Mouse (Mus musculus) kidney, postnatal 36 days (tissue): ENCODE measurements around the gene Aatf.
A peak's percentile ranks its signal among the peaks of the same experiment; 100 is the strongest.

Experiments used
- DNase-seq, 2 experiments: peaks; one replicate each; pipeline ENCODE4 v3.0.0; 2021 to 2022; ENCODE audit warnings: mixed read lengths in 2 of 2

Aatf gene

DNA sequence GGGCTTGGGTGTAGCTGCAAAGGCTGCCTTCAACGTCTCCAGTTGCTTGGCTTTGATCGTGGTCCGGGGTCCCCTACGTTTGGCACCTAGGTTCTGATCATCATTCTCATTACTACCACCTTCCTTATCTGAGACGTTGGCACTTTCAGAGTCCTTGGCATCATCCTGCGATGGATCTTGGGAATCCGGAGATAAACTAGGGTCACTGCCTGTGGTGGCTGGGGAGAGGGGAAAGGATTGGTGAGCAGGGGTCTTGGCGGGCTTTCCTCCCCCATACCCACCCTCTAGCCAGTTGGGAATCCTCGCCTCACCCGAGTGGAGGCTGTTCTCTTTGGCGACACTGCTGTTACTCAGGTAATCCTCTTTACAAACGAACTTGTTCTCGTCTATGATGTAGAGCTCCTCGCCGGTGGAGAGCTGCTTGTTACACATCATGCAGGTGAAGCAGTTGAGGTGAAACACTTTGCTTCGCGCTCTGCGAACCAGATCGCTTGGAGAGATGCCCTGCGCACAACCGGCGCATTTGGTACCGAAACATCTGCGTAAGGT, 8.5 kb upstream of the Aatf start:
- peak in 1 of 2 experiments; percentile 30 for DNase-seq

DNA sequence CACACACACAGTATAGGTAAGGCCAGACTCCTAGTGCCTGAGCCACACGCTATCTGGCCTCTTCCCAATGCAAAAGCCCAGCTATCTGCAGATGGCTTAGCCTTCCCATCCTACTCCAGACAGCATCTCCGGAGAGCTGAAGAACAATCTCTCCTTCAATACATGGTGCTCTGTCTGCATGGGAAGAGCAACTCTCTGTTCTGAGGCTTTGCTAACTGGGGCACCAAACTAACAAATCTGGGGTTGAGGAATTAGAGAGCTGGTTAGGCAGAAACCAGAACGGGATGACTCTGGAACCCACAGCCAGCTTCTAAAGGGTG, 7.7 kb upstream of the Aatf start:
- no peak for DNase-seq

DNA sequence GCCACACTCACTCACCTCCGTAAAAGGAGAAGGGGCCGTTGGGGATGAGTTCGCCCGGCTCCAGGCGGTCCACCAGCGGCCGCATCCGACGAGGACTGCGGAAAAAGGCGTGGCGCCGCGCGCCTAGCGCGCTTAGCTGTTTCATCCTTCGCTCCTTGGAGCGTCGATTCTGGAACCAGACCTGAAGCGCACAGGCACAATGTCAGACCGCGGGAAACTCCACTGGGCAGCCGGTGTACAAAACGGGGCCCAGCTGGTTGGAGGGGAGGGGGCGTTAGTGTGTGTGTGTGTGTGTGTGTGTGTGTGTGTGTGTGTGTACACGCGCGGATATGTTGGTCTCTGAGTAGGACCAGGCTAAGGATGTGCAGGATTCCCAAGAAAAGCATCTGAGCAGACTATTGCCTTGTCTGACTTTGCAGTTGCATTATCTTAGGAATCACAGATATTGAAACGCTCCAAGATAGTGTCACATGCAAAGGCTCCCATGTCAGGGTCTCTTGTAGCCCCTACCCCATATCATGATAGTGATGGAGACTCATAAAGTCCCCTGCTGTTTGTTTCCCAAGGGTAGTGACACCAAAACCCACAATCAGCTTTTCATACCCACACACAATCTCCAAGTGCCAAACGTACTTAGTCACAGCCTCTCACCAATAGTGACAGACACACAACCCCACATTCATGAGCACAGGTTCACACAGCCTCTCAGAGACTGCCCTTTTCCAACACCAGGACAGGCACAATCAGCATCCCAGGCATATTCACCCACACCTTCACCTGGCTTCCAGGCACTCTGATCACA, 7.1 kb upstream of the Aatf start:
- peak in 1 of 2 experiments; percentile 13 for DNase-seq

DNA sequence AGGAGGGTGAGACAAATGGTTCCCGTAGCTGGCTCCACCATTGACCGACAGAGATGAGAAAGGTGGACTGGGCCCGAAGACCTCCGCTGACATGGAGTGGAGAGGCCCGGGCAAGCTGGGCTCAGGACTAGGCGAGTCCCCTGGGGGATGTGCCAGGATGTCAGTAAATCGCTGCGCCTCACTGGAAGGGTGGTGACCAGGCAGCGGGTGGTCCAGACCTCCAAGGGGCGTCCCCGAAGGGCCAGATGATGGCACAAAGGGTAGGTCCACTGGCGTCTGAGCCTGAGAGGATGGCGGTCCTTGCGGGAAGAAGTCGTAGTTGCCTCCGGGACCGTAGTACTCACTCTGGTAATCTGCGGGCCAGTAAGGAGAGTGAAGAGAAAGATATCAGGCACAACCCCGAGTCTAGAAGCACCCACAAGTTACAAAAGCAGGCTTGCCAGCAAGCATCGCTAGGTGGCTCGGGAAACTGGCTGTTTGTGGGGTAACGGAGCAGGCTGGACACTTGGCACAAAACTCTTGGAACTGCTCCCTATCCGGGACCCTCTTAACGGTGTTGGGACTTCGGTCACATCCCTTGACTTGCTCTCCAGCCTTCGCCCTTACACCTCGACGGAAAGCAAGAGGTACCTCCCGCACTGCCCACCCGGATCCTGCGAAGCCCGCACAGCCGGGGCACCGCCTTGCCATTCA, 6.4 kb upstream of the Aatf start:
- DNase-seq: no peak

DNA sequence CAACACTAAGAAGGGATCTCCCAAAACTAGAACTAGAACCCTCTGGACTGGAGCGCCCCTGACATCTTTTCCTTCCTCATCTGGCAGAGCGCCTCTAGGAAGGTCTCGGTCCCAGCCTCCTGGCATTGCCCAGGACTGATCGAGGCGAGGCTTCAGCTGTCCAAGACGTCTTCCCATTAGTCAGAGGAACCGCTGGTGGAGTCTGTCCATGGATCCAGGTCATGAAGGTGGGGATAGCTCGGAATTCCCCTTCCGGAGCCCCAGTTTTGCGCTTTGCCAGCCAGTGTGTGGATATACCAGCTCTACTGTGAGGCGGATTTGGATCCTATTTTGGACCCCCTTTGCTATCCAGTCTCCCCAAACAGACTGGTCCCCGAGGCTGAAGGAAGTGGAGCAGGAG, 5.7 kb upstream of the Aatf start:
- DNase-seq: no peak

DNA sequence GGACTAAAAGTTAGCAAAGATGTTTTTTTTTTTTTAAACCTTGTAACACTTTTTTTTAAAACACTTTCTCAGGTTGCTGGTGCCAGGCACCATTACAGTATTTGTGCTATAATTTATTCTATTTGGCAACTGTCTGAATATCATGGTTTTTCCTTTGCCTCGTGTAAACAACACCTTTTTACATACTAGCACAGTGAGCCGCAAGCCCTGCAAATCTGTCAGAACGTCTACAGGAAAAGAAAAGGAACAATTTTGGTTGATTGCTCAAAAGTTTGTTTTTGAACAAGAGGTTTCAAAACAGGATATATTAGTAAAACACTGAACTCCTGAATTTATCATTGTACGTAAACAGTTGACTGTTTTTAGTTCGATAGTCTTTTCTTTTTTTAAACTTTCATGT, 4.9 kb upstream of the Aatf start:
- no peak for DNase-seq

DNA sequence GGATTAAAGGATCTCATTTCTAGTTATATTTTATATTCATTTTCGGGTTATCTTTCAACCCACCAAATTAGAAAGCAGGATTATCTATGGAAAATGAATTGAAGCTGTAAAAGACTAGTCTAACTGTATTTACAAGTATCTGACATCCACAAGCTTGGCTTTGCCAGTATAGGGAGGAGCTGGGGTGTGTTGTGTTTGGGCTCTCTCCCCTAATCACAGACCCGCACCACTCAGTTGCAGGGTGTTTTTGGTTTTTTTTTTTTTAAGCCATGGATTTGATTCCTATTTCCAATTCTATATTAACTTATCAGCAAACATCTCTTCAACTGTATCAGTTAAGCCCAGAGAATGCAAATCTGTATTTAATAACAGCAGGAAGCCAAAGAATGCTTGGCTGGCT, 4.1 kb upstream of the Aatf start:
- no peak for DNase-seq

DNA sequence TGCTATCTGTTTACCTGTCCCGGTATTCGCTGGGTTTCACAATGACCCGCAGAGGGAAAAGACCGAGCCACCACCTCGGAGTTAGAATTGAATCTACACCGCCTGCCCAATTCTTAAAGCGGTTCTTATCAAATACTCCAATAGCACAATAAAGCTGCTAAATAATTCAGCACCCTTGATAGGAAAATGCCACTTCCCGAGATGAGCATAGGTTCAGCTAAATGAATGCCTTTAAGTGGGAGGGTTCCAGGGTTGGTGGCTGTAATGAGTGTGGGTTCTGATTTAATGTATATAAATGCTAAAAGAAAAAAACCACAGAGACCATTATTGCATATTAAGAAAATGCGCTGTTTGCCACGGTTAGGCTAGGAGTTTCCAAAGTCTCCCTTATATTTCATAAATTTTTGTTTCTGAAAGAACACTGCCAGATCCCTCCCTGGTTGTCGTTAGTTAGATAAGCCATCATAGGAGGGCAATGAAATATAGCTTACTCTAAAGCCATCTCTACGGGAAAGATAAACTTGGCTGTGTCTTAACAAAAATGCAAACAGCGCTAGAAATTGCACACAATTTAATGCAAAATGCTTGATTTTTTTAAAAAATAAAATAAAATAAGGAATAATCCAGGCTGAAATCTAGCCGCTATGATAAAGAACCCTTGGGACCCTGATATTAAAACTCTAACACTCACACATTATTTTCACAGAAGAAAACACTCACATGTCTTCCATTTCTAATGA, 3.3 kb upstream of the Aatf start:
- no peak for DNase-seq

DNA sequence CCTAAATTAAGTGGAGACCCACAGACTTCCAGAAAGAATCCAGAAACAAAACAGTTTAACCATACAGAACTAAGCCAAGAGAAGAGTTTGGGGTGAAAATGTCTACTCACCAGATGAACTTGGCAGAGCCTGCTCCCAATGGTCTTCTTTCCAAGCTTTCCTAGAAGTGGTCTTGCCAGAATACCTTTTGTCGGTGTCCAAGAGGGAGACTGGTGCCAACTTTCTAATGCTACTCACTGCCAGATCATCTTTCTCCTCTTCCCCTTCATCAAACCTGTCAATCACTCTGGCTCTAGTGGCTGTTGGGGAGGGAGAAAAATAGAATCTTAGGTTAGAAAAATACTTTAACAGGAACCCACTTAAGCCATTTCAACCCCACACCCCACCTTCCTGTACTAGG, 1.3 kb downstream of the Aatf start:
- no peak for DNase-seq

DNA sequence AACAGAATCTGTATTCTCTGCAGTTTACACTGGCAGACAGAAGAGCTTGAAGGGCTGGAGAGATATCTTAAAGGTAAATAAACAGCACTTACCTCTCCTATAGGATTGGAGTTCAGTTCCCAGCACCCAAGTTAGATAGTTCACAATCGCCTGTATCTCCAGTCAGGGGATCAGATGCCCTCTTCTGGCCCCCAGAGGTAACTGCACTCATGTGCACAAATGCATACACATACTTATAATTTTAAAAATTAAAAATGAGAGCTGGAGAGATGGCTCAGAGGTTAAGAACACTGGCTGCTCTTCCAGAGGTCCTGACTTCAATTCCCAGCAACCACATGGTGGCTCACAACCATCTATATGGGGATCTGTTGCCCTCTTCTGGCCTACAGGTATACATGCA, 9.0 kb downstream of the Aatf start:
- no peak for DNase-seq

DNA sequence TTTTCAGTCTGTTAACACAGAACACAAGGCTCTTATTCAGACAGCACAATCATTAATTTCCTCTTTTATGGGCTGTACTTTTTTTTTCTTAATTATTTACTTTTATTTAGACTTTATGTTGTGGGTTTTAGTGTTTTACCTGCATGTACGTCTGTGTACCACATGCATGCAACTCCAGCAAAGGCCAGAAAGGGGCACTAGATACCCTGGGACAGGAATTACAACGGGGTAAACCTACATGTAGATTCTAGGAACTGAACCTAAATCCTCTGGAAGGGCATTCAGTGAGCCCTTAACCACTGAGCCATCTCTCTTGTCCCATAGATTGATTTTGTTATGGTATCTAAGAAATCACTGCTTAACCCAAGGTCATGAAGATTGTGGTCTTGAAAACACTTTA, 15.4 kb downstream of the Aatf start:
- peak in 1 of 2 experiments; percentile 58 for DNase-seq

DNA sequence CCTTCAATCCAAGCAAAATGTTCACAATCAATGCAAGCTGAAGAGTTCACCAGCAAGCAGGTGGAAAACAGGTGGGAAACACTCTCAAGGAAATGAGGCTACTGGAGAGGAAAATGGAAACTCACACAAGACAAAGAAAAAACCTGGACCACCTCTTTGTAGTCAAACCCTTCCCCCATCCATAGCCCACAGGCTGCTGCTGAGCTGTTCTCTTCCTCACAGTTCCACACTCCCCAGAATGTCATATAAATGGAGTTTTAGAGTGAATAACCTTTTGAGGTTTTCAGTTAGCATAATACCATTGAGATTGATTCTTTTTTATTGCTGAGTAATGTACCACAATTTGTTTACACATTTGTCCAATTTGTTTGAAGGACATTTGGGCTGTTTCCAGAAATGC, 16.4 kb downstream of the Aatf start:
- DNase-seq: no peak

DNA sequence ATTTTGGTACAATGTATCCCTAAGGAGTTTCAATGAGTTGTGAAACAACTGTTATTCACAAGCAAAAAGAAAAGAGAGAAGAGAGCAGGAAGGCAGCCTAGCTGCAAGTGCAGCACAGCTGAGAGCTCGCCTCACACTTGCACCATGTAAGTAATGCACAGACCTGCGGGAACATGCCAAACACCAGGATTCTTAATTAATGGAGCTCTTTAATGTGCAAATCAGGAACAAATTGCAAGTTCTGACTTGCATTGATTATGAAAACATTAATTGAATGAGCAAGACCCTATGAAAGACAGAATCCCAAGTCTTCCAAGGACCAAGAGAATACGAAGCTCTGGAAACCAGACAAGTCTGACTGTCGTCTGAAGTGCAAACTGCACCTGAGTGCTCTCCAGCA, 17.5 kb downstream of the Aatf start:
- no peak for DNase-seq

DNA sequence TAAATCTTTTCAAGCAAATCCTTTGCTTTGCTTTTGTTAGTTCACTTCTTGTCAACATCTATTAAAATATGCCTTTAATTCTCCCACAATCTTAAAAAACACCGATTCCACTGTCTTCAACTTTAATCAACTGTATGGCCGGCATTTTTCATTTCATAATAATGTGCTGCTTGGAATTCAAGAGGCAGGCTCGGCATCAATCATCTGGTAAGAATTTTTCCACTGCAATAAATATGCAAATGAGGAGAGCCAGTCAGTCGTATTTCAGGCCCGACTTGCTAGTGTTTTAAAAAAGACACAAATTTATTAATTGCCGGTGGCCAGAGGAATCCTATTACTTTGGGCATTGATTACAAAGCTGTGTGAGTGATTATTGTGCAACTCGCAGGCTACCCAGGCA, 31.7 kb downstream of the Aatf start:
- DNase-seq: no peak

DNA sequence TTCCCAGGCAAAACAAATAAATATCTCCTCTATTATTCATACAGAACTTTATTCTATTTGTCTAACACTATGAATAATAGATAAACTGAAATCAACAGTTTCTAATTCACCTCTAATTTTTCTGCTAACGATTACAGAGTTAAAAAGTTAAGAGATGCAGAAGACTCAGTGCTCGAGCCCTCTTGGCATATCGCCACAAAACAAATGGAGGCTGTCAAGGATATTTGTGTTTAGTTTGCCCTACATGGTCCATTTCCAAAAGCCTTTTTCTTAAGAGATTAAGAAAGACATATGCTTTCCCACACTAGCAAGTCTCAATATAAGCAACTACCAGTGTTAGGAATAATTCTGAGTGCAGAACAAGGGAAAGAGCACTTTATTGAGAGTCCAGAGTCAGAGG, 32.9 kb downstream of the Aatf start:
- DNase-seq: peak; percentile 4 to 19

DNA sequence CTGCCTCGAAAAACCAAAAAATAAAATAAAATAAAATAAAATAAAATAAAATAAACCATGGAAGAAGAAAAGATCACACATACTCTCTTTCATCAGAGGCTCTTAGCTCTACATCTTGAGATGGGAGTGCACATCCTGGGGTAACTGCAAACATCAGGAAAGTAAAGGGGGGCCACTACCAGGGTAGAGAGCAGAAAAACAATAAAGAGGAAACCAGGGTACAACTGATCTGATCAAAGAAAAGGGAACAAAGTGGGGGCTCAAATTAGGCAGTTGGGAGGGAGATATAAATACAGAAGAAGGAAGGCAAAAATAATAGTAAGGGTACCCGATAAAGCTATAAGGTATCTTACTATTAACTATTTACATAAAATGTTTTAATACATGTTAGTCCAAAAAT, 36.7 kb downstream of the Aatf start:
- DNase-seq: no peak

DNA sequence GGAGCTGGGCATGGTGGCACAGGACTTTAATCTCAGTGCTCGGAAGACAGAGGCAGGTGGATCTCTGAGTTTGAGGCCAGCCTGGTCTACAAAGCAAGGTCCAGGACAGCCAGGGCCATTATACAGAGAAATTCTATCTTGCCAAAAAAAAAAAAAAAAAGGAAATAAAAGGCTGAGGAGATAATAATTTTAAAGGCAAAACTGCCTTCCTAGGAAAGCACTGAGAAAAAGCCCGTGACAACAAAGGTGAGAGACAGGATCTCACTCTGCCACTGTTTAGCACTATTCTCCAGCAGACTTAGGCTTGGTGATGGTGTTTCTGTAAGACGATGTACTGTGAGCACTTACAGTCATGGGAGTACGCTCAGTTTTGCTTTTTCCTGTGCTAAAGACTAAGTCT, 37.3 kb downstream of the Aatf start:
- DNase-seq: no peak

DNA sequence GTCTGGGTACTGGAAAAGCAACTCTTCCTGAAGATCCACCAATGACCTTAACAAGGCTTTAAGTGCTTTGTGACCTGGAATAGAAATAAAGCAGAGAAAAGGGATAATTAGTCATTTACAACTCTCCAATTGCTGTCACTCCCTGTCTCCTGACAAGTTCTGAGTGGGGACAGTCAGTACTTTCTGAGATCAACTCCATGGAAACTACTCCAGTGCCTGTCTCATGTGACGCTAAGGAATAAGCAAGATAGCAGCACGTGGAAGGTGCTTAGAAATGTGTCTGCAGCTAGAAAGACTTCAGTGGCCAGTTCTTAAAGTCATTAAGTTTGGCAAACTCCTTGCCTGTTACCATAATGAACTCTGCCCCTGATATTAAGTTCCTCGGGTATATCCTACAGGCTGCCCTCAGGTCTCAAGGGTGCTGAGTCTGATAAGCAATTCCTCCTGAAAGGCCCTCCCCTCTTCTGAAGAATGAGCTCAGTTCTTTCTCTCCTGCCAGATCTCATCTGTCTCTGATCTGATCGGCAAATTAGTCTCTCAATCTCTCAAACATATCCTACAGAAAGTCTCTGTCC, 40.1 kb downstream of the Aatf start:
- DNase-seq: no peak

DNA sequence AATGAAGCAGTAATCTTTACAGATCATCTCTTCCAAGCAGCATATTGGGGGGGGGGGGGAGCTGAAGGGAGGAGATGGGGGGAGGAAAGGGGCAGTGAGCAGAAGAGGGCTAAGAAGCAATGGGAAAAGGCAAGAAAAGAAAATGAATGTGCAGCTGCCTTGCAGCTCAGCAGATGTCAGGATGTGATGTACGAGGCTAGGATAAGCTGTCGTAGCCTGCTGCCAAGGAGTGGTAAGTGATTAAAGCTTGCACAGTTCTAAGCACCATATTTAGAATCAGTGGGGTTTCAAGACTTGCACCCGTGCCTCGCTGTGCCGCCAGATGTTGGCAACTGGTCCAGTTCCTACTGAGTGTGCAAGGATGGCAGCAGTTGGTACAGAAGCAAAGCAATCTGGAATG, 48.8 kb downstream of the Aatf start:
- no peak for DNase-seq

DNA sequence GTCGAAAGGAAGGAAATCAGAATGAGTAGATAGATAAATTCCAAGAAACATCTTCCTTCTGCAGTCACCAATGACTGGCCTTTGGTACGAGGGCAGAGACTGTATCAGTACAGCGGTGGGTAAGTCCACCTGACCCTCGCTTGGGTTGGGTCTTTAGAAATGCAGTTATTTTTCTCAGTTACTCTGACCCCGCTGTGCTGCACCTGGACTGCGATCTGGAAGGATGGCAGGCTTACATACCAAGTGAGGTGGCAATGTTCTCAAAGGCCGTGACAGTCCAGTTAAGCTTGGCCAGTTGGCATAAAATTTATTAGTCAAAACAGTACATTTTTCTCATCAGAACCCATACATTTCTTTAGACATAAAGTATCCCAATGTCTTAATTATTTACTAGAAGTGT, 59.4 kb downstream of the Aatf start:
- DNase-seq: no peak

DNA sequence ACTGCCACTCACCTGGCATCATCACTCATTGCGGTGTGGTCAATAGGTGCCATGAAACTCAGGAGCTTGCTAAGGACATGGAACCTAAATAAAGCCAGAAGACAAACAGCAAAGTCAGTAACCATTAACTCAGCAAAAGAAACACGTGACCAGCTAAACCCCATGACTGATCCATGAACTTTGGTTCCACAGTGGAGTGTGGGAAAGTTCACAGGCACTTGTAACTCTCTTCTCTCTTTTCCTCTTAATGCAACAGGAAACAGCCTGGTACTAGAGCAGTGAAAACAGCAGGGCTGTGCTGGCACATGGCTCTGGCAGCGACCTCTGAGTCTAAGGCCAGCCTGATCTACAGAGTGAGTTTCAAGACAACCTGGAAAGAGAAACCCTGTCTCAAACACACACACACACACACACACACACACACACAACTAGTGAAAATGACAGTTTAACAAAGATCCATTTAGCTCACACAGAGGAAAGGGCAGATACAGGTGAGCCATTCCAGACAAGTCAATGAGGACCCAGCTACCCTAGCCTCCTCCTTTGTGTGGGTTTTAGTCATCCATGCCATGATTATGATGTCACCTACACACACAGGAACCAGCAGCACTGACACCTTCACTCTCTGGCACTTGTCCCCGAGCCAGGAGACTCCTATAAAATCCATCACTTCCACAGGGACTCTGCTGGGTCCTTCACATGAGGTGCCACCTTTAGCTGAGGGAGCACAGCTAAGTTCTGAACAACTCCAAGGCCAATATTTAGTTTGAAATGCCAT, 70.6 kb downstream of the Aatf start:
- peak; percentile 64 to 84 for DNase-seq

DNA sequence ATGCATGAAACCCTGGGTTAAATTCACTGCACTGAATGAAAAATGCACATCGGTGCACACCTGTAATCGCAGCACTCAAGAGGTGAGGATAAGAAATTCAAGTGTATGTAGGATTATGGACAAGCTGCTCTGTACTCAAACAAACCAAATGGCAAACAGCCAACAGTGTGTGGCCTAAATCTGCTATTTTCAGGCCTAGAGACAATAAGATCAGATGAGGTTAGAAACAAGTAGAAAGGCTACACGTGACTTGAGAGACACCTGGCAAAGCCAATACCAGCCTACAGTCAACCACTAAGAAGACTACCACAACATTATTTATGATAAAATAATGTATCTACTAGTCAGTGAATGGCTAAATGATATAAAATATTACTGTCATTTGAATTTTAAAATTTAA, 72.9 kb downstream of the Aatf start:
- DNase-seq: no peak

DNA sequence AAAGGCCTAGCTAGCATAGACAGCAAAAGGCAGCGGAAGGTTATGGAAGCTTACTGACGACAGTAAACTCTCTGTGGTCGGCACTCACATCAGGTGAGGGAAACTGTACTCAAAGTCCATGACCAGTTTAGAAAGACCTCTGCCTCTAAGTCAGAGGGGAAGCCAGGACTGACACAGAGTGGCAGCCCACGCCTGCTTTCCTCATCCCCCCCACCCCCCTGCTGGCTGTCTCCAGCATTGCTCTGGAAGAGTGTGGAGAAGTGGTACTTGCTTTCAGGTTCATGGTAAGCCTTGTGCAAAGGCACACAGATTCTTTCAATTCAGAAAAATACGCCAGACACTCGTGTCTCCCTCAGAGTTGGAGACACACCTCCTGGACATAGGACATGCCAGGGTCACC, 78.4 kb downstream of the Aatf start:
- DNase-seq: no peak
